Mouse (Mus musculus): ENCODE measurements around the gene Sprr2i.

Gene Sprr2i

DNA sequence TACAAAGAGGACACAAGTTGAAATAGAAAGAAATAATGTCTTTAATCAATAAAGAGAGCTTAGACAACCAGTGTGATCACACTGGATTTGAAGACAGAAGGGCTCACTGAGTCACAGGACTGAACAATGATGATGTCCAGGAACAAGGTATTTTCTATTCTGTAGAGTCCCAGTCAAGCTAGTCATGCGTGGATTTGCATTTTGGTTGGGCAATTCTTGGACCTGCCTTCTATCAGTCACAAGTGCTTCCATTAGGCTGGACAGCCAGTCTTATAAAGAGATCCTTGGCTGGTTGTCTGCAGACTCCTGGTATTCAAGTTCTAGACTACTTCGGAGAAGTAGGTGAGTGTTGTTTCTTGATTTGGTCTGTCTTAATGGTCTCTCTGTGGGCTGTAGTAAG is at the start of gene Sprr2i:
Gene Sprr2i (plus strand): TSS at position 301 of the 400 bp plus-strand sequence.
- DNase-seq (ENCODE audit: low read depth, low spot score), result no peak

GRCm38 (mm10) chr3:92361619-92362018 is 46.2 kb upstream of the Sprr2i start:
- DNase-seq (ENCODE audit: low read depth, low spot score), result no peak

GRCm38 (mm10) chr3:92364887-92365286 is 42.9 kb upstream of the Sprr2i start, which contains the start of gene Sprr2f:
Gene Sprr2f, plus strand, starts transcription at chr3:92365187.
- DNase-seq (ENCODE audit: low read depth, low spot score), result no peak

- no peak for DNase-seq (ENCODE audit: low read depth, low spot score)
Observed at GRCm38 (mm10) chr3:92373613-92374012, 34.2 kb upstream of the Sprr2i start.

GRCm38 (mm10) chr3:92385385-92385784 is 22.4 kb upstream of the Sprr2i start, which contains the start of gene Sprr2h:
Gene Sprr2h, plus strand, starts transcription at chr3:92385685.
- no peak for DNase-seq (ENCODE audit: low read depth, low spot score)

DNA sequence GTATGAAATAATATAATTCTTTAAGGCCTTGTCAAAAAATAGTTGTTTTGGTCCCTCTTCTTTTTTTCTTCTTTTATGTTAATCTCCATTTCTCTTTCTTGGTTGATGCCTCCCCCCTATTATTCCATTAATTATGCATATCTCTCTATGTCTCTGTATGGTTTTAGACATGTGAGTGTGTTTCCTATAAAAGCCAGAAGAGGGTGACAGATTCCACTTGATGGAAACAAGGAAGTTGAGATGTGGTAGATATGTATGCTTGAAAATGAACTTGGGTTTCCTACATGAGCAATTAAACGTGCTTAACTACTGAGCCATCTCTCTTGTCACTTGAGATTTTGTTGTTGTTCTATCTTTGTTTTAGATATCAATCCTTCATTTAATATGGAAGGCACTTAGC is 13.5 kb upstream of the Sprr2i start:
- DNase-seq (ENCODE audit: low read depth, low spot score), result no peak

GRCm38 (mm10) chr3:92417782-92418181 is 10.0 kb downstream of the Sprr2i start, which contains the start of gene Sprr2j-ps:
Gene Sprr2j-ps, plus strand, starts transcription at chr3:92418082.
- DNase-seq (ENCODE audit: low read depth, low spot score), result no peak

- DNase-seq (ENCODE audit: low read depth, low spot score), result no peak
Observed at GRCm38 (mm10) chr3:92429323-92429722, 21.5 kb downstream of the Sprr2i start, which contains the start of gene Gm9774. Gene Gm9774, minus strand, starts transcription at chr3:92429423.

DNA sequence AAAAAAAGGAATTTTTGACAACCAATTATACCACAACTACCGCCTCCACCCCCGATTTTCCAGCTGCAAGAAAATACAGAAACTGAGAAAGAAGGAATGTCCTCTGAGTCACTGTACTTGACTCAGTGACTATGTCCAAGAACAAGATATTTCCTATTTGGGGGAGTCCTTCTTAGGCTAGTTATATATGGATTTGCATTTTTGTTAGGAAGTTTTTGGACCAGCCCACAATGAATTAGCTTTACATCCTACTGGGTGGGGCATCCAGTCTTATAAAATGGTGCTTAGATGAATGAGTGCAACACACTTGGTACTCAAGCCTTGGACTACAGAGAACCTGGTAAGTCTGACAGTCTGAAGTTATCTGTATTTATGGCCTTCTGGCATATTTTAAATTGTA is 24.5 kb downstream of the Sprr2i start, which contains the start of gene Sprr2k:
Gene Sprr2k (plus strand): TSS at position 301 of the 400 bp plus-strand sequence.
- DNase-seq (ENCODE audit: low read depth, low spot score), result no peak

- DNase-seq (ENCODE audit: low read depth, low spot score), result no peak
Observed at GRCm38 (mm10) chr3:92438689-92439088, 30.9 kb downstream of the Sprr2i start, which contains the start of gene Sprr1b. Gene Sprr1b, minus strand, starts transcription at chr3:92438789.

GRCm38 (mm10) chr3:92440177-92440576 is 32.4 kb downstream of the Sprr2i start:
- DNase-seq (ENCODE audit: low read depth, low spot score), result no peak

GRCm38 (mm10) chr3:92455151-92455550 is 47.4 kb downstream of the Sprr2i start:
- no peak for DNase-seq (ENCODE audit: low read depth, low spot score)

- DNase-seq (ENCODE audit: low read depth, low spot score), result no peak
Observed at GRCm38 (mm10) chr3:92458620-92459019, 50.8 kb downstream of the Sprr2i start, which contains the start of gene Sprr3. Gene Sprr3, minus strand, starts transcription at chr3:92458720.
